Mouse (Mus musculus): Measurements from ENCODE around the gene Palm2.

DNA sequence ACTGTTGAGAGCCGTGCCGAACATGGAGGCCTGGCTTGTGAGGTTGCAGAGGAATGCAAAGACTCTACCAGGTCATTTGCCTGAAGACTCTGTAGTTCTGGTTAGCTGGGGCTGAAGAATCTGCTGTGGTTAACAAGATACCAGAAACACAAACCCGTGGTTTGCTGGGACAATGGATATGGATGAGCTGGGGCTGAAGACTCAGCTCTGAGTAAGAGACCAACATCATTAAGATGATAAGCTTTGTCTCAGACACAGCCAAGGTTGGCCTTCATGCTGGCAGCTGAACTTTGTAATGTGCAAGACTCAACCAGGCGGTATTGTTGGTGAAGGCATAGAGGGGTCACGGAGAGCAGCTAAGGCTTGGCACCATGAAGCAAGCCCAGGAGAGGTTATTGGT lies 18.6 kb downstream of the Palm2 start:
- TF ChIP-seq ZNF384 (IDR thresholded peaks at IDR 0.05; ENCODE audit: low read depth, low read length) = no peak
- no peak for TF ChIP-seq CHD2 (IDR thresholded peaks at IDR 0.05; ENCODE audit: low read depth, low read length)
- no peak for TF ChIP-seq HCFC1 (IDR thresholded peaks at IDR 0.05; ENCODE audit: borderline replicate concordance, insufficient read depth, low read length)
- no peak for TF ChIP-seq MAFK (IDR thresholded peaks at IDR 0.05; ENCODE audit: insufficient read depth, low read depth, low read length)
- TF ChIP-seq ZC3H11A (IDR thresholded peaks at IDR 0.05; ENCODE audit: borderline replicate concordance, low read depth, low read length) = no peak
